Mouse (Mus musculus) stomach, postnatal 0 days (tissue): ENCODE measurements around the gene Slc35d2. TPM values are rescaled to one million over a fixed set of nuclear protein-coding genes. Genes with fewer than 3 reads are reported as not detected.

Experiments used
- ATAC-seq: fragments of 200-750 bp; cut with Nextera tagmentation; 2 replicates; pipeline ENCODE4 v1.8.0; 2017; ENCODE audit not compliant: low FRiP score, low TSS enrichment
- DNase-seq: peaks from one replicate; pipeline ENCODE4 v3.0.0-alpha.2; 2016; ENCODE audit warnings: low spot score
- H3K27ac ChIP-seq: fragments of 300-500 bp; sonication (generic); replicated peaks from 2 replicates; pipeline ENCODE4 v1.5.1; 2014; ENCODE audit warnings: mild to moderate bottlenecking, control low read depth
- H3K27me3 ChIP-seq: fragments of 300-500 bp; sonication (generic); 2 replicates; pipeline ENCODE4 v1.6.1; 2014; ENCODE audit warnings: low read length; ENCODE audit not compliant: control insufficient read depth, insufficient read depth
- H3K36me3 ChIP-seq: fragments of 300-500 bp; sonication (generic); 2 replicates; pipeline ENCODE4 v1.6.1; 2014; ENCODE audit warnings: low read length, mixed read lengths; ENCODE audit not compliant: control insufficient read depth, insufficient read depth
- H3K4me1 ChIP-seq: fragments of 300-500 bp; sonication (generic); replicated peaks from 2 replicates; pipeline ENCODE4 v1.6.1; 2014; ENCODE audit warnings: antibody characterized with exemption; ENCODE audit not compliant: control insufficient read depth, insufficient read depth
- H3K4me2 ChIP-seq: fragments of 300-500 bp; sonication (generic); replicated peaks from 2 replicates; pipeline ENCODE4 v1.6.1; 2014; ENCODE audit warnings: low read depth, mild to moderate bottlenecking, control low read depth, moderate library complexity
- H3K4me3 ChIP-seq: fragments of 300-500 bp; sonication (generic); 2 replicates; pipeline ENCODE4 v1.5.1; 2014; ENCODE audit warnings: low read depth, low read length, control low read depth
- H3K9ac ChIP-seq: fragments of 300-500 bp; sonication (generic); 2 replicates; pipeline ENCODE4 v1.6.1; 2014; ENCODE audit warnings: mild to moderate bottlenecking, low read length, control low read depth, mixed read lengths
- H3K9me3 ChIP-seq: fragments of 300-500 bp; sonication (generic); 2 replicates; pipeline ENCODE4 v1.6.1; 2016; ENCODE audit warnings: low read length; ENCODE audit not compliant: control insufficient read depth
- CTCF ChIP-seq: IDR thresholded peaks from 2 replicates; pipeline ENCODE4 v1.5.1; 2016; ENCODE audit warnings: antibody characterized with exemption, low read depth, mild to moderate bottlenecking, moderate library complexity
- EP300 ChIP-seq: optimal IDR thresholded peaks from 2 replicates; pipeline ENCODE3; 2016; ENCODE audit warnings: antibody characterized with exemption
- WGBS: fragments of 180-500 bp; shearing (Covaris S2); extraction: QIAGEN DNeasy Blood & Tissue Kit; methylation state at CpG from one replicate; pipeline ENCODE4 v1.1.7; 2014; 5-methylcytosine and 5-hydroxymethylcytosine counted together
- polyA plus RNA-seq: library from polyadenylated mRNA; unstranded; fragments of >200 nt; fragmentation: Nextera tagmentation; extraction: Ambion mirVana; gene quantifications from 2 replicates; pipeline ENCODE4 v1.2.1, GENCODE M21; 2015

Gene Slc35d2
- polyA plus RNA-seq, 1 experiment from 2014 or later = 7.9 TPM

- peak within 1 kb of the TSS; percentile 82 for H3K4me3 ChIP-seq
- H3K27ac ChIP-seq = peak within 1 kb of the TSS; percentile 87
- TF ChIP-seq EP300 (no peak), CTCF (no peak)
- H3K27me3 ChIP-seq = no peaks in the 10 kb centered on the region
- WGBS = under 1% methylated on average over 45 of the region's 56 CpGs
- no peaks in the 10 kb centered on the region for H3K36me3 ChIP-seq
- H3K4me2 ChIP-seq = peak within 1 kb of the TSS; percentile 97
- DNase-seq (peak; percentile 99), ATAC-seq (peak; percentile 97)
- H3K4me1 ChIP-seq = no peaks in the 10 kb centered on the region
- no peaks in the 10 kb centered on the region for H3K9me3 ChIP-seq
- peak within 1 kb of the TSS; percentile 75 for H3K9ac ChIP-seq
Measured at GRCm38 (mm10) chr13:64153083-64153682, 24.0 kb upstream of the Slc35d2 start, which contains the start of gene Zfp367. TSS of gene Zfp367 (minus strand) at chr13:64153202.

GRCm38 (mm10) chr13:64152671-64153082 is 23.5 kb upstream of the Slc35d2 start:
- ATAC-seq (peak; percentile 19; the same call in 1 of the 2 replicates), DNase-seq (no peak)
- Histone ChIP-seq H3K27me3 (no peaks in the 10 kb centered on the region), H3K4me1 (no peaks in the 10 kb centered on the region), H3K9ac (peak overlapping the region; percentile 75), H3K27ac (peak overlapping the region; percentile 87), H3K4me2 (peak overlapping the region; percentile 97), H3K36me3 (no peaks in the 10 kb centered on the region), H3K9me3 (no peaks in the 10 kb centered on the region), H3K4me3 (peak overlapping the region; percentile 82)
- WGBS = under 1% methylated on average over 37 of the region's 61 CpGs
- peak; percentile 24; the same call in 1 of the 2 replicates for TF ChIP-seq CTCF
- no peak for TF ChIP-seq EP300

DNA sequence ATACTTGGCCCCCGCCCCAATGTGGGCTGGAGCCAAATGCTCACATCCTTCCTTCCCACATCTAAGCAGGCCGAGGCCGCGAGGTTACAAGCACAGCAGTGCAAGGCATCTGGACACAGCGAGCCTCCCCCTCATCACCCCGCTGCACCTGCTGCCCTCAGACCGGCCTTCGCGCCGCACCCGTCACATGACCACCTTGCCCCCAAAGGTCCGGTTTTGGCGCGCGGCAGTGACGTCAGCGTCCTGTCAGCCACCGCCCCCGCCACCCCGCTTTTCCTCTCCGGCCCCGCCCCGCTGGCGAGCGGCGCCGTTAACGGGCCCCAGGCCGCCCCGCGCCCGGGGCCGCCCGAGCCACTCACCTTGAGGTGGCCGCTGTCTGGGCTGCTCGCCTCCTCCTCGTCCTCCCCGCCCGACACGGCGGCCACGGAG is 23.1 kb upstream of the Slc35d2 start:
- ATAC-seq = peak; percentile 23
- Histone ChIP-seq H3K36me3 (no peaks in the 10 kb centered on the region), H3K4me2 (peak overlapping the region; percentile 97), H3K9me3 (no peaks in the 10 kb centered on the region), H3K9ac (peak overlapping the region; percentile 75), H3K27ac (peak overlapping the region; percentile 87), H3K27me3 (no peaks in the 10 kb centered on the region), H3K4me1 (no peaks in the 10 kb centered on the region), H3K4me3 (peak overlapping the region; percentile 82)
- peak; percentile 92 for DNase-seq
- TF ChIP-seq CTCF (no peak), EP300 (no peak)
- under 1% methylated on average over 41 of the region's 42 CpGs for WGBS

DNA sequence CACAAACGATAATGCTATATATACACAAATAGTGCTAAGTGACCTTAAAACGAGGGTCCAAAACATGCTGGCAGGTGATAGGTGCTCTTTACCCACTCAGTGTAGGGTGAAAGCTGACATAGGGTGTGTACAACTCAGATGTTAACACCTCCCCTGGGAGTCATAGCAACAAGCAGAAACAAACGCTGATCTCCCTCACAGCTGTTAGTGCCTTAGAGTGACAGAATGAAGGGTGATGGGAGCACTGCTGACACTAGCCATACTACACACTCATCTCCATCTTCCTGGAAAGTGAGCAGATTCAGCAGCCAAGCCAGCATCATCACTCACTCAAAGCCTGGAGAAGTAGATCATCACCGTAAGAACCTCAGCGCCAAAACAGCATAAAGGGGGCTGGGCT is 21.0 kb upstream of the Slc35d2 start:
- 41% methylated on average over 5 of the region's 5 CpGs for WGBS
- ATAC-seq (no peak), DNase-seq (no peak)
- no peaks in the 10 kb centered on the region for H3K4me1 ChIP-seq
- no peak for TF ChIP-seq CTCF
- TF ChIP-seq EP300 = no peak
- no peak overlapping the region for H3K9ac ChIP-seq
- no peak overlapping the region for H3K4me3 ChIP-seq
- H3K4me2 ChIP-seq = no peak overlapping the region
- no peak overlapping the region for H3K27ac ChIP-seq
- no peaks in the 10 kb centered on the region for H3K9me3 ChIP-seq
- no peaks in the 10 kb centered on the region for H3K36me3 ChIP-seq
- no peaks in the 10 kb centered on the region for H3K27me3 ChIP-seq

GRCm38 (mm10) chr13:64129616-64130375 is 628 bp upstream of the Slc35d2 start:
- ATAC-seq = peak; percentile 77
- Histone ChIP-seq H3K27ac (peak overlapping the region; percentile 81), H3K4me2 (peak overlapping the region; percentile 81), H3K4me1 (no peaks in the 10 kb centered on the region), H3K36me3 (no peaks in the 10 kb centered on the region; the same call in 1 of the 2 replicates), H3K9me3 (no peaks in the 10 kb centered on the region), H3K4me3 (peak overlapping the region; percentile 65), H3K9ac (peak overlapping the region; percentile 69), H3K27me3 (no peaks in the 10 kb centered on the region)
- WGBS = 33% methylated on average over 15 of the region's 15 CpGs
- TF ChIP-seq CTCF (peak; percentile 69), EP300 (no peak)
- peak; percentile 54 for DNase-seq

GRCm38 (mm10) chr13:64126316-64126715 is 2.9 kb downstream of the Slc35d2 start:
- DNase-seq = no peak
- no peak for ATAC-seq
- TF ChIP-seq CTCF = no peak
- TF ChIP-seq EP300 = no peak
- no peaks in the 10 kb centered on the region for H3K4me1 ChIP-seq
- H3K36me3 ChIP-seq = no peaks in the 10 kb centered on the region; the same call in 1 of the 2 replicates
- H3K4me3 ChIP-seq = no peak overlapping the region
- H3K9ac ChIP-seq = no peak overlapping the region
- H3K27me3 ChIP-seq = no peaks in the 10 kb centered on the region
- H3K4me2 ChIP-seq = no peak overlapping the region
- H3K27ac ChIP-seq = no peak overlapping the region
- H3K9me3 ChIP-seq = no peaks in the 10 kb centered on the region
- WGBS = 56% methylated on average over 4 of the region's 4 CpGs
